Comparison of ENCODE assay signal across 10 mouse cellular contexts in genomic region chr16:59548582-59548947, GRCm38 (mm10). TPM values are rescaled to one million over a fixed set of nuclear protein-coding genes. Genes with fewer than 3 reads are reported as not detected.
A peak's percentile ranks its signal among the peaks of the same experiment; 100 is the strongest.
DNase-seq lines count a peak whose midpoint lies in the region; ATAC-seq and TF ChIP-seq lines count a peak whose summit lies in the region.
"Had no signal": no experiment of that assay in that cellular context is flagged by ENCODE, and none has a peak within 500 bp of the region (broad histone marks: within the 10 kb centered on the region; RNA-seq: fewer than 3 reads in every experiment).

No protein-coding gene starts in this region.

- ATAC-seq in forebrain, embryonic 13.5 days = peak; percentile 44
- ATAC-seq in forebrain, embryonic 11.5 days (replicated peaks; ENCODE audit: low FRiP score) = no peak
- ATAC-seq in hindbrain, embryonic 15.5 days (ENCODE audit: low FRiP score, low read depth) = no peak
- no peak for ATAC-seq in hindbrain, embryonic 11.5 days (ENCODE audit: low FRiP score)
- ATAC-seq in neural tube, embryonic 13.5 days (ENCODE audit: low read depth) = peak; percentile 28; the same call in 1 of the 2 replicates
- ATAC-seq in stomach, embryonic 16.5 days (ENCODE audit: insufficient read depth, low FRiP score) = no peak
- no peak for ATAC-seq in liver, postnatal 0 days

- no peak overlapping the region for H3K4me3 ChIP-seq in forebrain, embryonic 13.5 days
- no peak overlapping the region for H3K4me3 ChIP-seq in forebrain, embryonic 11.5 days (ENCODE audit: low read depth, low read length)
- H3K4me3 ChIP-seq in hindbrain, embryonic 15.5 days = no peak overlapping the region
- no peak overlapping the region for H3K4me3 ChIP-seq in hindbrain, embryonic 11.5 days (ENCODE audit: low read depth, low read length)
- H3K4me3 ChIP-seq in neural tube, embryonic 13.5 days = no peak overlapping the region
- no peak overlapping the region for H3K4me3 ChIP-seq in stomach, embryonic 16.5 days (replicated peaks; ENCODE audit: low read length)
- H3K4me3 ChIP-seq in liver, postnatal 0 days (ENCODE audit: low read depth, low read length) = no peak overlapping the region
- H3K4me3 ChIP-seq: megakaryocyte, embryonic 14.5 days; neural tube, embryonic 12.5 days had no signal

- no peaks in the 10 kb centered on the region for H3K27me3 ChIP-seq in forebrain, embryonic 13.5 days
- H3K27me3 ChIP-seq in forebrain, embryonic 11.5 days (ENCODE audit: control insufficient read depth, insufficient read depth, low read length) = no peaks in the 10 kb centered on the region
- no peaks in the 10 kb centered on the region for H3K27me3 ChIP-seq in hindbrain, embryonic 15.5 days
- no peaks in the 10 kb centered on the region for H3K27me3 ChIP-seq in hindbrain, embryonic 11.5 days (ENCODE audit: control insufficient read depth, insufficient read depth, low read length)
- no peaks in the 10 kb centered on the region for H3K27me3 ChIP-seq in neural tube, embryonic 13.5 days
- no peaks in the 10 kb centered on the region for H3K27me3 ChIP-seq in stomach, embryonic 16.5 days (ENCODE audit: control insufficient read depth, insufficient read depth, low read length)
- no peaks in the 10 kb centered on the region for H3K27me3 ChIP-seq in liver, postnatal 0 days (ENCODE audit: insufficient read depth, low read length)
- H3K27me3 ChIP-seq: megakaryocyte, embryonic 14.5 days; neural tube, embryonic 12.5 days had no signal

- no peaks in the 10 kb centered on the region for H3K36me3 ChIP-seq in forebrain, embryonic 13.5 days (ENCODE audit: poor library complexity, severe bottlenecking)
- no peaks in the 10 kb centered on the region for H3K36me3 ChIP-seq in forebrain, embryonic 11.5 days (ENCODE audit: control insufficient read depth, insufficient read depth, low read length)
- H3K36me3 ChIP-seq in hindbrain, embryonic 15.5 days = no peaks in the 10 kb centered on the region
- H3K36me3 ChIP-seq in hindbrain, embryonic 11.5 days (ENCODE audit: control insufficient read depth, insufficient read depth, low read length) = no peaks in the 10 kb centered on the region
- no peaks in the 10 kb centered on the region for H3K36me3 ChIP-seq in neural tube, embryonic 13.5 days
- no peaks in the 10 kb centered on the region for H3K36me3 ChIP-seq in stomach, embryonic 16.5 days (ENCODE audit: control insufficient read depth, insufficient read depth, low read length)
- H3K36me3 ChIP-seq in liver, postnatal 0 days (replicated peaks; ENCODE audit: insufficient read depth, low read length) = no peaks in the 10 kb centered on the region
- H3K36me3 ChIP-seq: neural tube, embryonic 12.5 days had no signal

- H3K9ac ChIP-seq in forebrain, embryonic 13.5 days = no peak overlapping the region
- no peak overlapping the region for H3K9ac ChIP-seq in forebrain, embryonic 11.5 days (ENCODE audit: low read length)
- no peak overlapping the region for H3K9ac ChIP-seq in hindbrain, embryonic 15.5 days
- H3K9ac ChIP-seq in hindbrain, embryonic 11.5 days (ENCODE audit: low read depth, low read length) = no peak overlapping the region
- H3K9ac ChIP-seq in neural tube, embryonic 13.5 days = no peak overlapping the region
- no peak overlapping the region for H3K9ac ChIP-seq in stomach, embryonic 16.5 days (ENCODE audit: low read length)
- no peak overlapping the region for H3K9ac ChIP-seq in liver, postnatal 0 days (replicated peaks)
- H3K9ac ChIP-seq: neural tube, embryonic 12.5 days had no signal

- peaks cover 19% of the 10 kb centered on the region for H3K4me1 ChIP-seq in forebrain, embryonic 13.5 days
- no peaks in the 10 kb centered on the region for H3K4me1 ChIP-seq in forebrain, embryonic 11.5 days (replicated peaks; ENCODE audit: control insufficient read depth, insufficient read depth, low read length)
- H3K4me1 ChIP-seq in hindbrain, embryonic 15.5 days (replicated peaks) = peaks cover 17% of the 10 kb centered on the region
- H3K4me1 ChIP-seq in hindbrain, embryonic 11.5 days (replicated peaks; ENCODE audit: control insufficient read depth, insufficient read depth, low read length) = no peaks in the 10 kb centered on the region; the same call in 1 of the 2 replicates
- peaks cover 30% of the 10 kb centered on the region for H3K4me1 ChIP-seq in neural tube, embryonic 13.5 days (replicated peaks)
- peaks cover 25% of the 10 kb centered on the region for H3K4me1 ChIP-seq in stomach, embryonic 16.5 days (ENCODE audit: control insufficient read depth, insufficient read depth, low read length)
- no peaks in the 10 kb centered on the region for H3K4me1 ChIP-seq in liver, postnatal 0 days (ENCODE audit: insufficient read depth)
- H3K4me1 ChIP-seq: megakaryocyte, embryonic 14.5 days had no signal

- H3K27ac ChIP-seq in forebrain, embryonic 13.5 days = no peak overlapping the region
- H3K27ac ChIP-seq in forebrain, embryonic 11.5 days (ENCODE audit: low read depth, low read length) = no peak overlapping the region
- H3K27ac ChIP-seq in hindbrain, embryonic 15.5 days (replicated peaks) = peak overlapping the region; percentile 9; the same call in 1 of the 2 replicates
- no peak overlapping the region for H3K27ac ChIP-seq in hindbrain, embryonic 11.5 days (ENCODE audit: low read depth, low read length)
- no peak overlapping the region for H3K27ac ChIP-seq in neural tube, embryonic 13.5 days (replicated peaks)
- peak overlapping the region; percentile 43; the same call in 1 of the 2 replicates for H3K27ac ChIP-seq in stomach, embryonic 16.5 days (ENCODE audit: low read length)
- H3K27ac ChIP-seq in liver, postnatal 0 days (ENCODE audit: low read depth) = no peak overlapping the region
- H3K27ac ChIP-seq: neural tube, embryonic 12.5 days had no signal

- no peaks in the 10 kb centered on the region for H3K9me3 ChIP-seq in forebrain, embryonic 13.5 days (replicated peaks)
- no peaks in the 10 kb centered on the region for H3K9me3 ChIP-seq in forebrain, embryonic 11.5 days (ENCODE audit: control insufficient read depth, low read length)
- H3K9me3 ChIP-seq in hindbrain, embryonic 15.5 days = no peaks in the 10 kb centered on the region
- H3K9me3 ChIP-seq in hindbrain, embryonic 11.5 days (ENCODE audit: control insufficient read depth, low read length) = no peaks in the 10 kb centered on the region
- no peaks in the 10 kb centered on the region for H3K9me3 ChIP-seq in neural tube, embryonic 13.5 days
- no peaks in the 10 kb centered on the region for H3K9me3 ChIP-seq in stomach, embryonic 16.5 days (replicated peaks; ENCODE audit: control insufficient read depth, low read length)
- H3K9me3 ChIP-seq in liver, postnatal 0 days (ENCODE audit: low read length) = no peaks in the 10 kb centered on the region; the same call in 1 of the 2 replicates
- H3K9me3 ChIP-seq: neural tube, embryonic 12.5 days had no signal

- TF ChIP-seq CTCF in liver, postnatal 0 days (IDR thresholded peaks at IDR 0.05; ENCODE audit: low read depth) = no peak

- DNase-seq in forebrain, embryonic 11.5 days (ENCODE audit: low spot score) = no peak
- DNase-seq in hindbrain, embryonic 11.5 days (ENCODE audit: low spot score) = no peak
- DNase-seq in neural tube, embryonic 10.5 days (ENCODE audit: extremely low spot score, low spot score) = no peak
- DNase-seq in liver, postnatal 0 days = no peak

- TF ChIP-seq EP300 in liver, postnatal 0 days (IDR thresholded peaks at IDR 0.05; ENCODE audit: low read depth) = no peak

- WGBS in forebrain, embryonic 13.5 days = 94% methylated on average over 4 of the region's 4 CpGs
- WGBS in forebrain, embryonic 11.5 days = 88% methylated on average over 4 of the region's 4 CpGs
- 87% methylated on average over 4 of the region's 4 CpGs for WGBS in hindbrain, embryonic 15.5 days
- WGBS in hindbrain, embryonic 11.5 days = 92% methylated on average over 4 of the region's 4 CpGs
- WGBS in neural tube, embryonic 13.5 days = 83% methylated on average over 4 of the region's 4 CpGs
- WGBS in stomach, embryonic 16.5 days = 86% methylated on average over 4 of the region's 4 CpGs
- WGBS in liver, postnatal 0 days (ENCODE audit: insufficient replicate concordance) = 81% methylated on average over 4 of the region's 4 CpGs

- no peak overlapping the region for H3K4me2 ChIP-seq in forebrain, embryonic 13.5 days
- no peak overlapping the region for H3K4me2 ChIP-seq in forebrain, embryonic 11.5 days (ENCODE audit: low read depth, low read length, severe bottlenecking)
- no peak overlapping the region for H3K4me2 ChIP-seq in hindbrain, embryonic 15.5 days
- H3K4me2 ChIP-seq in hindbrain, embryonic 11.5 days (replicated peaks; ENCODE audit: low read depth, low read length) = no peak overlapping the region
- H3K4me2 ChIP-seq in neural tube, embryonic 13.5 days = no peak overlapping the region
- H3K4me2 ChIP-seq in stomach, embryonic 16.5 days (ENCODE audit: low read depth, low read length) = no peak overlapping the region
- H3K4me2 ChIP-seq in liver, postnatal 0 days (ENCODE audit: low read depth, low read length) = no peak overlapping the region
- H3K4me2 ChIP-seq: neural tube, embryonic 12.5 days had no signal

RNA-seq across cellular contexts. Expression of gene Crybg3, which starts 52.2 kb away (rescaled TPM):
- polyA plus RNA-seq in forebrain, embryonic 13.5 days (2015; fragmentation: Nextera tagmentation; extraction: Ambion mirVana) = 2.3 and 2.6 TPM in 2 replicates
- 6.0 and 6.5 TPM in 2 replicates for polyA plus RNA-seq in forebrain, embryonic 11.5 days (2014; fragmentation: Nextera tagmentation; extraction: Ambion mirVana)
- polyA plus RNA-seq in hindbrain, embryonic 15.5 days (2015; fragmentation: Nextera tagmentation; extraction: Ambion mirVana) = 2.7 and 3.0 TPM in 2 replicates
- polyA plus RNA-seq in hindbrain, embryonic 11.5 days (2014; fragmentation: Nextera tagmentation; extraction: Ambion mirVana) = 8.3 and 10.4 TPM in 2 replicates
- 2.8 and 3.8 TPM in 2 replicates for polyA plus RNA-seq in neural tube, embryonic 13.5 days (2015; fragmentation: Nextera tagmentation; extraction: Ambion mirVana)
- 11.2 and 11.6 TPM in 2 replicates for polyA plus RNA-seq in stomach, embryonic 16.5 days (2015; fragmentation: Nextera tagmentation; extraction: Ambion mirVana)
- polyA plus RNA-seq in liver, postnatal 0 days (2015; fragmentation: Nextera tagmentation; extraction: Ambion mirVana) = 0.77 and 1.0 TPM in 2 replicates

Comparison
In these comparisons a context has a peak if more than half of its experiments do, and no peak if none do; other contexts are left out.
1. ATAC-seq: peak in forebrain, embryonic 13.5 days (single experiment) and neural tube, embryonic 13.5 days (single experiment); none in forebrain, embryonic 11.5 days (single experiment), hindbrain, embryonic 15.5 days (single experiment), hindbrain, embryonic 11.5 days (single experiment), stomach, embryonic 16.5 days (single experiment) and liver, postnatal 0 days (single experiment).
2. H3K27ac ChIP-seq: peak in hindbrain, embryonic 15.5 days (single experiment) and stomach, embryonic 16.5 days (single experiment); none in forebrain, embryonic 13.5 days (single experiment), forebrain, embryonic 11.5 days (single experiment), hindbrain, embryonic 11.5 days (single experiment), neural tube, embryonic 13.5 days (single experiment) and liver, postnatal 0 days (single experiment).